ENCODE assay signal across 19 mouse cellular contexts in genomic region chr6:35351826-35352225, GRCm38 (mm10). TPM values are rescaled to one million over a fixed set of nuclear protein-coding genes. Genes with fewer than 3 reads are reported as not detected.
"Had no signal": no experiment of that assay in that cellular context is flagged by ENCODE, and none has a peak within 500 bp of the region (broad histone marks: within the 10 kb centered on the region; RNA-seq: fewer than 3 reads in every experiment).

No protein-coding gene starts in this region.

- H3K27me3 ChIP-seq: neural tube, embryonic 15.5 days; stomach, embryonic 15.5 days had no signal

- H3K4me2 ChIP-seq: neural tube, embryonic 15.5 days; stomach, embryonic 15.5 days had no signal

- H3K27ac ChIP-seq: neural tube, embryonic 15.5 days; stomach, embryonic 15.5 days; stomach, postnatal 0 days had no signal

- H3K4me3 ChIP-seq: neural tube, embryonic 15.5 days; stomach, embryonic 15.5 days had no signal

- H3K9me3 ChIP-seq: neural tube, embryonic 15.5 days; stomach, embryonic 15.5 days had no signal

- DNase-seq: retina, postnatal 1 day; right cerebral cortex, adult 18-20 months; right cerebral cortex, postnatal 14 days; right cerebral cortex, postnatal 25 days; right cerebral cortex, postnatal 4 days; spleen, adult 18-20 months; thymus, adult 18-20 months; thymus, adult 2 months; thymus, postnatal 14 days; thymus, postnatal 25 days; thymus, postnatal 36 days; thymus, postnatal 4 days had no signal

- H3K9ac ChIP-seq: neural tube, embryonic 15.5 days; stomach, embryonic 15.5 days had no signal

- H3K36me3 ChIP-seq: neural tube, embryonic 15.5 days; stomach, embryonic 15.5 days had no signal

RNA-seq across cellular contexts. Expression of gene Fam180a, which starts 25.9 kb away (rescaled TPM):
- total RNA-seq: neutrophil, adult 5-6 weeks had no signal
- polyA plus RNA-seq: neural tube, embryonic 14.5 days; thymus, postnatal 0 days had no signal

RNA-seq across cellular contexts. Expression of gene Slc13a4, which starts 43.9 kb away (rescaled TPM):
- total RNA-seq: neutrophil, adult 5-6 weeks had no signal
- polyA plus RNA-seq: small intestine, adult 2 months had no signal
